In the genomic region with DNA sequence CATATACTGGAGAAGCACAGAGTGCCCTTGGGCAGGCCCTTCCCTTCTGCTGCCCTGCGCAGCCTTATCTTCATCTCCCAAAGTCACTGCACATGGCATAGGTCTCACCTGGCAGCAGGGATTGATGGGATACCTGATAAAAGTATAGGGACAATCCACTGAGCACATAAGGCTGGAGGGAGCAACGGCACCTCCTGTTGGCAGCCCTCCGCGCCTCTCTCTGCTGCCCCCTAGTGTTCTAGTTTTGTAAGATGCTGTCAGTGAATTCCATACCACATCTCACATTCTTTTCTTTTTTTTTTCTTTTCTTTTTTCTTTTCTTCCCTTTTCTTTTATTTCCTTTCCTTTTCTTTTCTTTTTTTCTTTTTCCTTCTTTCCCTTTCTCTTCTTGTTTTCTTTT, we compare ENCODE assay signal across 8 mouse cellular contexts.
DNase-seq lines count a peak whose midpoint lies in the region; ATAC-seq and TF ChIP-seq lines count a peak whose summit lies in the region.

No protein-coding gene starts in this region.

- intact Hi-C loops in left cerebral cortex, postnatal 4 days (cut with DNase I) = no loop called here

- TF ChIP-seq CTCF in kidney, adult 2 months (conservative IDR thresholded peaks at IDR 0.05; ENCODE audit: insufficient read depth, insufficient read length, low read depth, low read length) = peak; percentile 69
- TF ChIP-seq CTCF in brain, embryonic 14.5 days (IDR thresholded peaks at IDR 0.05; ENCODE audit: borderline replicate concordance, extremely low read depth, insufficient read depth, insufficient read length) = peak; percentile 88

- H3K9ac ChIP-seq in kidney, embryonic 16.5 days (replicated peaks; ENCODE audit: low read length) = no peak overlapping the region
- no peak overlapping the region for H3K9ac ChIP-seq in ES-E14 (ENCODE audit: insufficient read depth, low read depth, low read length, poor library complexity, severe bottlenecking)

- H3K27ac ChIP-seq in kidney, adult 2 months (ENCODE audit: insufficient read depth, low read depth, low read length) = no peak overlapping the region
- H3K27ac ChIP-seq in kidney, embryonic 16.5 days (ENCODE audit: low read length) = no peak overlapping the region
- H3K27ac ChIP-seq in ES-E14 (ENCODE audit: insufficient read depth, low read depth, low read length, poor library complexity, severe bottlenecking) = no peak overlapping the region

- in situ Hi-C loops in ES-E14 (cut with MboI; ENCODE audit: low sequenced_read_pairs in 2 of 2, unreplicated experiment in 2 of 2) = no loop called here

- WGBS in kidney, adult 2 months = 16% methylated on average over 4 of the region's 4 CpGs
- 15% methylated on average over 4 of the region's 4 CpGs for WGBS in kidney, embryonic 16.5 days

- no peaks in the 10 kb centered on the region for H3K27me3 ChIP-seq in kidney, adult 2 months (replicated peaks; ENCODE audit: control insufficient read depth, insufficient read depth, low read length)
- no peaks in the 10 kb centered on the region for H3K27me3 ChIP-seq in kidney, embryonic 16.5 days (ENCODE audit: insufficient read depth, low read length)

- no peak overlapping the region for H3K4me3 ChIP-seq in kidney, adult 2 months (ENCODE audit: insufficient read depth, low read depth, low read length)
- no peak overlapping the region for H3K4me3 ChIP-seq in kidney, embryonic 16.5 days (ENCODE audit: low read length)
- H3K4me3 ChIP-seq in ES-E14 (ENCODE audit: insufficient read depth in 1 of 2, low read depth in 1 of 2, low read length in 2 of 2, poor library complexity in 1 of 2, severe bottlenecking in 1 of 2) = no peak overlapping the region

- H3K4me1 ChIP-seq in kidney, adult 2 months (ENCODE audit: control insufficient read depth, insufficient read depth, low read length) = no peaks in the 10 kb centered on the region
- H3K4me1 ChIP-seq in kidney, embryonic 16.5 days (ENCODE audit: insufficient read depth, low read length) = no peaks in the 10 kb centered on the region
- H3K4me1 ChIP-seq in ES-E14 (ENCODE audit: control insufficient read depth in 2 of 2, insufficient read depth in 2 of 2, low read length in 2 of 2, poor library complexity in 1 of 2) = no peaks in the 10 kb centered on the region

- H3K4me2 ChIP-seq in kidney, embryonic 16.5 days (replicated peaks; ENCODE audit: low read depth, low read length) = no peak overlapping the region

- peak; percentile 40 for DNase-seq in kidney, adult 2 months
- DNase-seq in ES-E14 (ENCODE audit: low read depth, low spot score) = peak; percentile 58
- peak; percentile 67 for DNase-seq in brain, embryonic 14.5 days (ENCODE audit: low read depth)
- DNase-seq in left cerebral cortex, postnatal 4 days = peak; percentile 71
- peak; percentile 83 for DNase-seq in retina, embryonic 14.5 days (ENCODE audit: low spot score)

- ATAC-seq in kidney, embryonic 16.5 days (ENCODE audit: low FRiP score, low TSS enrichment) = no peak
- peak; percentile 68; the same call in 1 of the 2 replicates for ATAC-seq in frontal cortex, adult (ENCODE audit: low TSS enrichment)
- ATAC-seq in erythroid progenitor cell, adult 5-6 weeks (replicated peaks; ENCODE audit: low FRiP score, poor library complexity, severe bottlenecking) = no peak

- no peak for TF ChIP-seq POLR2A in kidney, adult 2 months (IDR thresholded peaks at IDR 0.05; ENCODE audit: low read depth, low read length)
- no peak for TF ChIP-seq POLR2A in brain, embryonic 14.5 days (IDR thresholded peaks at IDR 0.05; ENCODE audit: borderline replicate concordance, extremely low read depth, insufficient read depth, insufficient read length, poor library complexity, severe bottlenecking)

- no peaks in the 10 kb centered on the region for H3K36me3 ChIP-seq in kidney, adult 2 months (ENCODE audit: control insufficient read depth, insufficient read depth, low read length)
- H3K36me3 ChIP-seq in kidney, embryonic 16.5 days (ENCODE audit: insufficient read depth, low read length) = no peaks in the 10 kb centered on the region
- no peaks in the 10 kb centered on the region for H3K36me3 ChIP-seq in ES-E14 (ENCODE audit: control insufficient read depth, insufficient read depth, low read length, poor library complexity, severe bottlenecking)

- no peaks in the 10 kb centered on the region for H3K9me3 ChIP-seq in kidney, embryonic 16.5 days (ENCODE audit: low read length)
- no peaks in the 10 kb centered on the region for H3K9me3 ChIP-seq in ES-E14 (ENCODE audit: control insufficient read depth, insufficient read depth, low read depth, low read length)

TF ChIP-seq in ES-E14, 5 proteins besides CTCF, POLR2A, EP300 and RAD21:
- TF ChIP-seq CHD2 (IDR thresholded peaks at IDR 0.05; ENCODE audit: low read depth, low read length) (no peak), ZNF384 (IDR thresholded peaks at IDR 0.05; ENCODE audit: low read depth, low read length) (peak; percentile 53; the same call in 1 of the 2 replicates), ZC3H11A (IDR thresholded peaks at IDR 0.05; ENCODE audit: borderline replicate concordance, low read depth, low read length) (no peak), MAFK (IDR thresholded peaks at IDR 0.05; ENCODE audit: insufficient read depth, low read depth, low read length) (no peak), HCFC1 (IDR thresholded peaks at IDR 0.05; ENCODE audit: borderline replicate concordance, insufficient read depth, low read length) (no peak)
